Mouse (Mus musculus) E14TG2a.4 (cell line): ENCODE measurements around the gene Thumpd3.

Experiments used
- CTCF ChIP-seq: conservative IDR thresholded peaks from 2 replicates; pipeline ENCODE4 v1.5.1; 2014; ENCODE audit warnings: low read length
- NANOG ChIP-seq: IDR thresholded peaks from 2 replicates; pipeline ENCODE4 v1.6.1; 2014; ENCODE audit warnings: borderline replicate concordance, low read length, mixed read lengths

DNA sequence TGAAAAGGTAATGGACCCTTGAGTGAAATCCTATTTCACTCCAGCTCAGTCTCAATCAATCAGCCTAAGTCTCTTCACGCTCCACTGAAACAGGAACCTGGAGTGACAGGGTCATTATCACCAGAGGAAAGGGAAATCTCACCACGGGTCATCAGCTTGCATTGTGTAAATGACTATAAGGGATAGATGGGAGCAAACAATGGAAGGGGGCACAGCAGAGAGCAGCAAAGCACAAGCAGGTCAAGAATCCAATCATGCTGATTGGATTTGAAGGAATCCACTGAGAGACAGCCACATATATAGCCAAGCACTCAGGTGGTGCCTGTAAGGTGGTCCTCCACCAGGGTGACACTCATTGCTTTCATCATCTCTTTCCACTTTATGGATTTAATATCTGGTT, 18.6 kb upstream of the Thumpd3 start:
- TF ChIP-seq CTCF (no peak), NANOG (no peak)
